Mouse (Mus musculus) cerebellum, postnatal 25 days (tissue): ENCODE measurements around the gene Plekhh2.

ENCODE experiments used
- DNase-seq, 2 experiments: peaks; one replicate each; pipeline ENCODE4 v3.0.0; 2021; ENCODE audit warnings: mixed read lengths in 2 of 2

Plekhh2 gene

GRCm38 (mm10) chr17:84646477-84646876, 134.8 kb downstream of the Plekhh2 start:
- DNase-seq = no peak

- DNase-seq = no peak
Measured at GRCm38 (mm10) chr17:84647630-84648029, 135.9 kb downstream of the Plekhh2 start.

GRCm38 (mm10) chr17:84650302-84651017, 138.8 kb downstream of the Plekhh2 start:
- no peak for DNase-seq

- DNase-seq = no peak
Measured at GRCm38 (mm10) chr17:84653544-84653943, 141.8 kb downstream of the Plekhh2 start.

GRCm38 (mm10) chr17:84656205-84656604, 144.5 kb downstream of the Plekhh2 start:
- no peak for DNase-seq

- DNase-seq = no peak
Measured at GRCm38 (mm10) chr17:84656653-84657421, 145.1 kb downstream of the Plekhh2 start.

GRCm38 (mm10) chr17:84657422-84657732, 145.7 kb downstream of the Plekhh2 start:
- no peak for DNase-seq

- DNase-seq = no peak
Measured at GRCm38 (mm10) chr17:84657782-84658181, 146.1 kb downstream of the Plekhh2 start.

GRCm38 (mm10) chr17:84658195-84658594, 146.5 kb downstream of the Plekhh2 start:
- DNase-seq = no peak

GRCm38 (mm10) chr17:84658951-84659350, 147.3 kb downstream of the Plekhh2 start:
- DNase-seq = no peak

GRCm38 (mm10) chr17:84665053-84665452, 153.4 kb downstream of the Plekhh2 start:
- DNase-seq = no peak

GRCm38 (mm10) chr17:84665691-84666090, 154.0 kb downstream of the Plekhh2 start:
- no peak for DNase-seq

- no peak for DNase-seq
Measured at GRCm38 (mm10) chr17:84667848-84668247, 156.2 kb downstream of the Plekhh2 start.
